Mouse (Mus musculus): ENCODE data around the gene Ccdc138. TPM values are rescaled to one million over a fixed set of nuclear protein-coding genes. Genes with fewer than 3 reads are reported as not detected.

The Ccdc138 gene
- total RNA-seq, 2 experiments from 2014 or later = 4.9 to 6.3 TPM

GRCm38 (mm10) chr10:58554693-58555387, 57.1 kb downstream of the Ccdc138 start:
- no peak for DNase-seq (ENCODE audit: low spot score in 2 of 2)
- intact Hi-C loops (cut with DNase I) = loop anchor here (5.0 kb wide), 1 partner anchor 117 kb away; no protein-coding TSS in a partner anchor

DNA sequence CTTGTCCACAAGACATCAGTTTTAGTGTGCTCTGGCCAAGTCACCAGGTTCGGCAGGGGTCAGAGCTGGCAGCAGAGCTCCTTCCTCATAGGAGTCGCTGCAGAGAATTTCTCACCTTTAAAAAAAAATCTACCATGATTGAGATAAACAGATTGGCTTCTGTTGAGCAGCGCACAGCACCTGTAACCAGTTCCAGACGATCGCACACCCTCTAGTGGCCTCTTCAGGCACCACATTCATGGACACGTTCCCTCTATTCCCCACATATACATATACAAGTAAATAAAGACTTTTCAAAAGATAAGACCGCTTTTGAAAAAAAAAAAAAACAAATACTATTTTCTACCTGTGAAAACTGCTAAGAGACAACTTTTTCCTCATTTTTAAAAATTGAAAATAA, 61.4 kb downstream of the Ccdc138 start:
- intact Hi-C loops (cut with DNase I) = loop anchor here (5.0 kb wide), 1 partner anchor 113 kb away; no protein-coding TSS in a partner anchor
- peak; percentile 64 to 68 for DNase-seq (ENCODE audit: low spot score in 2 of 2)

DNA sequence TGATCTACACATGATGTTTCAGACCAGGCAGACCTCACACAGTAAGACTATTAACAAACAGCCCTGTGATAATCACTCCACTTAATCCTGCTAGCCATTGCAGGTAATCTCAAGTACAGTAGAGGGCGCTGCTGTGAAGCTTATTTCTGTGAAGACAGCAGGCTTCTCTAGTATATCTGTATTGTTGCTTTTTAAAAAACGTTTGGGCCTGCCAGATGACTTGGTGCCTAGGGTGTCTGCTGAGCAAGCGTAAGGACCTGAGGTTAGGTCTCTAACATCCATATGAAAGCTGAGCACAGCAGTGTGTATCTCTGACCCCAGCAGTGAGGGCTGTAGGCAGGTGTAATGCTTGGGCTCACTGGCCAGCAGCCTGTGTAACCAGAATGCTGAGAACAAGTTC, 62.2 kb downstream of the Ccdc138 start:
- DNase-seq (ENCODE audit: low spot score in 2 of 2) = peak; percentile 52 to 59
- intact Hi-C loops (cut with DNase I) = loop anchor here (5.0 kb wide), 2 partner anchors 112 to 242 kb away; no protein-coding TSS in a partner anchor

- no peak for DNase-seq (ENCODE audit: low spot score in 2 of 2)
- intact Hi-C loops (cut with DNase I) = loop anchor here (5.0 kb wide), 1 partner anchor 242 kb away; no protein-coding TSS in a partner anchor
Observed at GRCm38 (mm10) chr10:58560521-58560920, 62.8 kb downstream of the Ccdc138 start.

DNA sequence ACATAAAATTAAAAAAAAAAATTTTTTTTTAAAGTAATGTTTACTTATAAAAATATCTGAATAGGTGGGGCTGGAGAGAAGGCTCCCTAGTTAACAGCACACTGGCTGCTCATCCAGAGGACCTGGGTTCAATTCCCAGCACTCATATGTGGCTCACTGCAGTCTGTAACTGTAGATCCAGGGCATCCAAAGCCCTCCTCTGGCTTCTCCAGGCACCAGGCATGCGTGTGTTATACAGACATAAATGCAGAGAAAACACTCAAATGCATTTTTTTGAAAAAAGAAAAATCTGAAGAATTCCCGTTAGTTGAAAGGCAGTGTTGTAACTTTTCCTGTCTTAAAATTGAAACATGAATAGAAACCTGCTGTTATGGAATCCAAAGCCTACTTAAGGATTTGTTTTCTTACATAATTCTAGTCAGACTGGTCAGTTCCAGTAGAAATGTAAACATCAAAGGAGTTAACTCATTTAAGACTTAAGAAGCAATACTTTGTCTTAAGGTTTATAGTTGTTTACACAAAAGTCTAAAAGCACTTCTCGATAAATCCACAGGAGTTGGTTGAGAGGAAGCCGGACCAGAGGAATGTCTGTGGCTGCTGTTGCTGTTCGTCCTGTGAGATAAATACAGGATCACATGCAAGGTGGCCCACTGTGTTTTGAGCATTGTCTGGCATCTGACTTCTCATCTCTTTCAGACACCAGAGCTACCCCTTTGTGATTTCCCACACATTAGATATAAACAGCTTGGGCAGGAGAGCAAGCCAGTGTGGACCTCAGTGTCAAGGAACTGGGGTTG, 87.9 kb downstream of the Ccdc138 start:
- intact Hi-C loops (cut with DNase I) = no loop called here

GRCm38 (mm10) chr10:58594486-58594885, 96.7 kb downstream of the Ccdc138 start:
- no peak for DNase-seq (ENCODE audit: low spot score in 2 of 2)
- intact Hi-C loops (cut with DNase I) = no loop called here

More for the DNA sequence above, 87.9 kb downstream of the Ccdc138 start:
- DNase-seq (ENCODE audit: low spot score in 2 of 2) = no peak

GRCm38 (mm10) chr10:58595197-58595596, 97.4 kb downstream of the Ccdc138 start:
- intact Hi-C loops (cut with DNase I) = no loop called here

GRCm38 (mm10) chr10:58595821-58596220, 98.1 kb downstream of the Ccdc138 start:
- DNase-seq (ENCODE audit: low spot score in 2 of 2) = no peak
- intact Hi-C loops (cut with DNase I) = no loop called here

More at GRCm38 (mm10) chr10:58595197-58595596, 97.4 kb downstream of the Ccdc138 start:
- DNase-seq (ENCODE audit: low spot score in 2 of 2) = no peak

GRCm38 (mm10) chr10:58600151-58600550, 102.4 kb downstream of the Ccdc138 start:
- DNase-seq (ENCODE audit: low spot score in 2 of 2) = no peak
- intact Hi-C loops (cut with DNase I) = no loop called here

- peak in 1 of 2 experiments; percentile 2 for DNase-seq (ENCODE audit: low spot score in 2 of 2)
- intact Hi-C loops (cut with DNase I) = no loop called here
Observed at GRCm38 (mm10) chr10:58600983-58601382, 103.2 kb downstream of the Ccdc138 start.

DNA sequence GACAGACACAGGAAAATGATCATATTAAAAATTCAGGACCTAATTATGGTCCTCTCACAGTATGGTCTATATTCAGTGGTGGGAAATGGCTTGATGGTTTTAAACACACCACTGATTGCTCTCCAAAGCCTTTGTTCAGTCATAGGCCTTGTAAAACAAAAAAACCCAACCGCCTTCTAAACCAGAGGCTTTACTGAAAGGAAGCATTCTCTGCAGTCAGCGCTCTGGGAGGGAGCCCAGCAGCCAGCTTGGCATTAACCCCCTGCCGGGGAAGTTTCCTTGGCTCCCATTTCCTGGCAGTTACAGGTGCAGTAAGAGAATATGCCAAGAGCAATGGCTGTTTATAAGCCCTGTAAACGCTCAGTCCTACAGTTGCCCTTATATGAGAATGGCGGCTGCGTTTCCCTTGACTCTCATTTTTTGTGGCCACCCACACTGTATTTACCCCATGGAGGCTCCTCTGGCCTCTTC, 103.7 kb downstream of the Ccdc138 start:
- intact Hi-C loops (cut with DNase I) = no loop called here
- peak; percentile 35 to 56 for DNase-seq (ENCODE audit: low spot score in 2 of 2)

DNA sequence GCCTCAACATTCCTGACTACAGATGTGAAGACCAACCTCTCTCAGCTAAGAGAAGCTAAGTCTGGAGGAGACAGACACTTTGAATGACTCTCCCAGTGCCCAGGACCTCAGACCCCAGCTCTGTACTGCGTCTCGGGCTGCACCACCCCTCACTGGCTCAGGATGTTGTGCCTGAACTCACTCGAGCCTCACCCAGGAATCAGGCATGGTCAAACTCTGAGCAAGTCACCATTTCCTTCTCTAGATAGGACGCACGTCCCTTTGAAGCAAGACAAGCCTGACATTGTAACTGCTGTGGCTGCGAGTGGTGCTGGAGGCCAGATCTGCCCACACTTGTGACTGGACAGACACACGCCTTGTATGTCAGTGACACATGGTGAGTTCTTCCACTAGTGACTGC, 104.2 kb downstream of the Ccdc138 start:
- intact Hi-C loops (cut with DNase I) = no loop called here
- DNase-seq (ENCODE audit: low spot score in 2 of 2) = no peak

DNA sequence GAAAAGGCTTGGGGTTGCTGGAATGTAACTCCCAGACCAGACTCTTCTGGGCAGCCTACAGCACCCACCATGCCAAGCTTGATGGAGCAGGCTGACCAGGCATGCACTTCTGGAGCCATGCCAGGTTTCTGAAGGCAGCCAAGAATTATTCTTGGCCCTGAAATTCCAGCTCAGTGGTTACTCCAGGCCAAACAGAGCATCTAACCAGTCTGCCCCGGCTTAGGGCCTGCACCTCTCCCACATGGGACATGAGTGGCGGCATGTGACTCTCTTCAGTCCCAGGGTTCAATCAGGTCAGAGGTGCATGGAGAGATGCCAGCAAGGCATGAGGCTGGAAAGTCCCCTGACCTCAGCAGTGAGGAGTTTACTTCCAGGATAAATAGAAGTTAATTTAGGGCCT, 107.0 kb downstream of the Ccdc138 start:
- intact Hi-C loops (cut with DNase I) = no loop called here
- DNase-seq (ENCODE audit: low spot score in 2 of 2) = peak; percentile 42 to 51

DNA sequence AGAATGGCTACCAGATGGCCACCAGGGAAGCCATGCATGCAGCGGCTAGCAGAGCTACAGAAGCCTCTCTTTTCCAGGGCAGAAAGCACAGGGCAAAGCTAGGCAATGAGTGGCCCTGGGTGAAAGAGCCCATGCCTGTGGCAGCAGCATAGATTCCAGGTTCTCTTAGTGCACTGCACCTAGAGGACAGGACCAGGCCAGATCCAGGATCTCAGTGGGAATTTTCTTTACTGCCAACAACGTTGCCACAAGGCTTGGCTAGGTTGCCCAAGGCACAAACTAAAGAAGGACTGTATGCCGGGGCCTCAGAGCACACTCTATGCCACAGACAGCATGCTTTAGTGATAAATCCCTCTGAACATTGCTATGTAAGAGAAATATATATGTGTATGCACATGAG, 108.6 kb downstream of the Ccdc138 start:
- intact Hi-C loops (cut with DNase I) = no loop called here
- DNase-seq (ENCODE audit: low spot score in 2 of 2) = no peak

- no peak for DNase-seq (ENCODE audit: low spot score in 2 of 2)
- intact Hi-C loops (cut with DNase I) = no loop called here
Observed at GRCm38 (mm10) chr10:58608858-58609257, 111.1 kb downstream of the Ccdc138 start.

DNA sequence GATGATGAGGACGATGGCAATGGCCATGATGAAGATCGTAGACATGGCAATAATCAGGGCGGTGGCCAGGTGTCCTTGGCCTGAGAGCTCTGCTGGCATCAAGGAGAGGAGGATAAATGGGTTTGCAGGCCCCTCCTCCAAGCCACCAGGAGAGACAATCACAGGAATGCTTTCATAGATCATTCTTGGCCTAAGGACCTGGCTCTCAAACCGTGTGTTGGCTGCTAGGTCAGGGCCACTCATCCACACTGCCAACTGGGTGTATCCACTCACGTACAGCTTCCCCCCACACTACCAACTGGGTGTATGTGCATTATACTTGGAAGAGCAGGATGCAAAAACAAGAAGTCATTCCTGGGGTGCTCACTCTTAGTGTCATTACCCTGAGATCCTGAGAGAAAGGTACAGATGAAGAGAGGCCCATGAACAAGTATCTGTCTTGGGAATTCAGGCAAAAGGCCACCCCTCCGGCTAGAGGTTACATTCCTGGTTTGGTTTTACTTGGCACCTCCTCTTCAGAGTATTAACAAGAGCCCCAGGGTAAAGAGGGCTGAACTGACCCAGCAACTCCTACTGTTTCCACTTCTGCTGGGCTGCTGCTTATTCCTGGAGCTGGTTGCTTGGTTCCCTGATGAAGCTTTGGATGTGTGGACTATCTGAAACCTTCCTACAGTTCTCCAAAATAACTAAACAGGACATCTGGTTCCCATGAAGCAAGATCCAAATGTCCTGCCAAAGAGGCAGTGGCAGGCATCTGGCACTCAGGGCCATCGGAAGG, 112.9 kb downstream of the Ccdc138 start:
- intact Hi-C loops (cut with DNase I) = no loop called here
- peak in 1 of 2 experiments; percentile 61 for DNase-seq (ENCODE audit: low spot score in 2 of 2)

DNA sequence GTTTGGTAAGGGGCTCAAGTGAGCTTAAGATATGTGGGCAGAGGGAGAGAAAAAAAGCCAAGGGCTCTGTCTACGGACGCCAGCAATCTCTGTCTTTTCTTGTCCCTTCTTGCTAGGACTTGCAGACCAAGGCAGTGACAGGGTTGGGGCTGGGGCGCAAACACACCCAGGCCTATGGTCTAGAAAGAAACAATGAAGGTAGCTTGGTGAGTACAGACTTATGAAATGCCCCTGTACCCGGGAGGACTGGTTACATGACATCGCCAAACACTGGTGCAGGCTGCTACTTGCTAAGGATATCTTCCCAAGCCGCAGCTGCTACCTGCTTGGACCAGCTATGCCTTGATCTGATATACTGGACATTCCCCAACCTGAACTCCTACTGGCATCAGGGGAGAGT, 116.9 kb downstream of the Ccdc138 start:
- no peak for DNase-seq (ENCODE audit: low spot score in 2 of 2)
- intact Hi-C loops (cut with DNase I) = no loop called here

- no peak for DNase-seq (ENCODE audit: low spot score in 2 of 2)
- intact Hi-C loops (cut with DNase I) = no loop called here
Observed at GRCm38 (mm10) chr10:58616565-58616964, 118.8 kb downstream of the Ccdc138 start.

DNA sequence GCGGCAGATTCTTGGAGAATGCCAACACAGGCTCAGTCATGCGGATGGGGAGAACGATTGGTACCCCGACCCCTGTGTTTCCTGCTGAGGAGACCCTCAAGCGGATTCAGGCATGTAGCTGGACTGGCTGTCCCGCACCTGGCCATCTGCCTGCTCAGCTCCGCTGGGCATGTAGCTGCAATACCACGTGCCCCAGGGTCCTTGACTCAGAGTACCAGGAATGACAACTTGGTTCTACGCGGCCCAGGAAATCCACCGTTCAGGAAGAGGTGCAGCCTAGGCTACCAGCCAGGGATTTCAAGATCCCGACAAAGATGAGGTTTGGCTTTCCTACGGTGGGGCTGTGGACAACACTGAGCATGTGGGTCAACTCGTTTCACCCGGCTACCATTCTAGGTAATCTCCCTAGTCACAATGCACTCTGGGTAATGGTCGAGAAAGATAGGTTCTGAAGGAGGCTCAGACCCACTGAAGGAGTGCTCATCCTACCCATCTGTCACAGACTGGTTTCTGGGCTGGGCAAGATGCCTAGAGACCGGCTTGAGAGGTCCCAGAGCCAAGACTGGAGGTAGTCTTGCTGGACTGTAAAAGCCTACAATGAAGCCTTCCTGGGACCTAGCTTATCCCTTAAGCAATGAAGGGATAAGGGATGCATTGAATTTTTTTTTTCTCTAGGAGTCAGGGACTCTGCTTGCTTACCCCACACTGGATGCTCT, 120.9 kb downstream of the Ccdc138 start:
- intact Hi-C loops (cut with DNase I) = no loop called here
- no peak for DNase-seq (ENCODE audit: low spot score in 2 of 2)

Data from left cerebral cortex, postnatal 14 days (tissue).